Mouse (Mus musculus) embryonic fibroblast, embryonic 13.5 days (primary cell): ENCODE results near the gene Zxdc. TPM values are rescaled to one million over a fixed set of nuclear protein-coding genes. Genes with fewer than 3 reads are reported as not detected.

Experiments
- H3K27ac ChIP-seq: 2 replicates; pipeline ENCODE4 v1.5.1; 2012; ENCODE audit warnings: low read length, control low read depth, inconsistent platforms; ENCODE audit not compliant: insufficient read depth
- H3K4me1 ChIP-seq: 2 replicates; pipeline ENCODE4 v1.6.1; 2011; ENCODE audit warnings: low read length; ENCODE audit not compliant: control insufficient read depth, insufficient read depth
- H3K4me3 ChIP-seq: 2 replicates; pipeline ENCODE4 v1.5.1; 2011; ENCODE audit warnings: mild to moderate bottlenecking, control low read depth, low read length; ENCODE audit not compliant: insufficient read depth
- CTCF ChIP-seq: IDR thresholded peaks from 2 replicates; pipeline ENCODE4 v1.5.1; 2011; ENCODE audit warnings: mild to moderate bottlenecking, control low read depth, low read length, moderate library complexity, borderline replicate concordance; ENCODE audit not compliant: insufficient read depth
- POLR2A ChIP-seq: IDR thresholded peaks from 2 replicates; pipeline ENCODE4 v1.6.1; 2011; ENCODE audit warnings: low read depth, mild to moderate bottlenecking, control low read depth, low read length, moderate library complexity
- polyA plus RNA-seq: library from polyadenylated mRNA; stranded (reverse); fragments of >200 nt; gene quantifications from 2 replicates; pipeline ENCODE4 v1.2.4, GENCODE M21; 2011; ENCODE audit warnings: low read depth; ENCODE audit not compliant: missing spikeins, insufficient read length

The Zxdc gene
- polyA plus RNA-seq, 1 experiment: 14.7 TPM

DNA sequence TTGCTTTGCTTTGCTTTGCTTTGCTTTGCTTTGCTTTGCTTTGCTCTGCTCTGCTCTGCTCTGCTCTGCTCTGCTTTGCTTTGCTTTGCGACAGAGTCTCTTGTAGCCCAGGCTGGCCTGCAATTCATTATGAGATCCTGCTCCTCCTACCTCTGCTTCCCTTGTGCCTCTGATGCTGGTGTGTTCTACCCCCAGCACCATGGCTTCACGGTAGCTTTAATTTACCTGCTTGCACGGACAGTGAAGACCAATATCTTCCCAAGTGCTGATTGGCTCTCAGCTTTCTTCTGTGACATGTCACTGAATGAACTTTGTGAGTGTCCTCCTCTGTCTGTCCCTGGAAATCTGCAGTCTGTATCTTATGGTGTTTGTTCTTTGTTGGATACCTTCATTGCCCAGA is 67.7 kb downstream of the Zxdc start:
- no peaks in the 10 kb centered on the region for H3K4me1 ChIP-seq
- H3K4me3 ChIP-seq: no peak overlapping the region
- TF ChIP-seq CTCF (no peak), POLR2A (no peak)
- H3K27ac ChIP-seq: no peak overlapping the region

GRCm38 (mm10) chr6:90446883-90447282 is 77.6 kb downstream of the Zxdc start:
- Histone ChIP-seq H3K4me3 (no peak overlapping the region), H3K27ac (no peak overlapping the region), H3K4me1 (no peaks in the 10 kb centered on the region)
- TF ChIP-seq CTCF: no peak
- TF ChIP-seq POLR2A: no peak

- TF ChIP-seq POLR2A (no peak), CTCF (peak; percentile 82)
Observed at GRCm38 (mm10) chr6:90450179-90450578, 80.9 kb downstream of the Zxdc start.

GRCm38 (mm10) chr6:90450697-90451096 is 81.4 kb downstream of the Zxdc start:
- Histone ChIP-seq H3K27ac (no peak overlapping the region), H3K4me1 (no peaks in the 10 kb centered on the region), H3K4me3 (no peak overlapping the region)
- no peak for TF ChIP-seq POLR2A
- no peak for TF ChIP-seq CTCF

More at GRCm38 (mm10) chr6:90450179-90450578, 80.9 kb downstream of the Zxdc start:
- no peaks in the 10 kb centered on the region for H3K4me1 ChIP-seq
- no peak overlapping the region for H3K27ac ChIP-seq
- H3K4me3 ChIP-seq: no peak overlapping the region

DNA sequence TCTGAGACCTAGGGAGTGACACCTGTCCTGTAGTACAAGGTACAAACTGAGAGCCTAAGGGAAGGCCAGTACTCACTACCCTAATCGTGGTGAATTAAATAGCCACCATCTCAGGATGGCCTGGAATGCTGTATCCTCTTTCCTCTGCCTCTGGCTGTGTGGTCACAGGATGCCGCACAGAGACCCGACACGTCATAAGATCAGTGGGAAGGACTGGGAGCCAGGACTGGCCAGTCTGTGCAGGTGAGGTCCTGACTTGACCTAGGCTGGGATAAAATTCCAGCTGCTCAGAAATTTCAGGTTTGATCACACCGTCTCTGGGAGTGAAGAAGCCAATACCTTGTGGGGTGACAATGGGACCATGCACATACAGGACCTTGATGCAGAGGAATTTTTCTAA is 82.2 kb downstream of the Zxdc start:
- Histone ChIP-seq H3K4me1 (no peaks in the 10 kb centered on the region), H3K4me3 (no peak overlapping the region), H3K27ac (no peak overlapping the region)
- TF ChIP-seq POLR2A (no peak), CTCF (no peak)

- TF ChIP-seq POLR2A (no peak), CTCF (no peak)
- no peak overlapping the region for H3K4me3 ChIP-seq
- H3K4me1 ChIP-seq: no peaks in the 10 kb centered on the region
- H3K27ac ChIP-seq: no peak overlapping the region
Observed at GRCm38 (mm10) chr6:90452603-90453002, 83.3 kb downstream of the Zxdc start.

Other genes with a start within 250 kb of the Zxdc start
- gene Vmn1r51, start 246.9 kb upstream of the Zxdc start, polyA plus RNA-seq: not detected in 2 replicates
- not detected in 2 replicates for gene Vmn1r52, start 194.7 kb upstream of the Zxdc start, polyA plus RNA-seq
- not detected in 2 replicates for gene V1ra8, start 166.7 kb upstream of the Zxdc start, polyA plus RNA-seq
- gene Vmn1r53, start 145.1 kb upstream of the Zxdc start, polyA plus RNA-seq: not detected in 2 replicates
- gene Vmn1r54, start 123.2 kb upstream of the Zxdc start, polyA plus RNA-seq: not detected in 2 replicates
- gene BC048671, start 68.3 kb upstream of the Zxdc start, polyA plus RNA-seq: not detected in 2 replicates
- gene Chst13, start 44.3 kb upstream of the Zxdc start, polyA plus RNA-seq: not detected in 2 replicates
- not detected in 2 replicates for gene Uroc1, start 36.2 kb upstream of the Zxdc start, polyA plus RNA-seq
- gene Cfap100, start 59.3 kb downstream of the Zxdc start, polyA plus RNA-seq: 0.95 and 3.1 TPM in 2 replicates
- 1.1 and 1.8 TPM in 2 replicates for gene Klf15, start 93.1 kb downstream of the Zxdc start, polyA plus RNA-seq
- gene Aldh1l1, start 116.9 kb downstream of the Zxdc start, polyA plus RNA-seq: 3.1 and 4.0 TPM in 2 replicates
- 7.0 and 8.7 TPM in 2 replicates for gene Slc41a3, start 235.2 kb downstream of the Zxdc start, polyA plus RNA-seq